In genomic region chr13:37826994-37827262, GRCm38 (mm10) we compare ENCODE assay signal across 8 mouse cellular contexts. TPM values are rescaled to one million over a fixed set of nuclear protein-coding genes. Genes with fewer than 3 reads are reported as not detected.
DNase-seq lines count a peak whose midpoint lies in the region; ATAC-seq and TF ChIP-seq lines count a peak whose summit lies in the region.

No protein-coding gene starts in this region.

- TF ChIP-seq POLR2A in cortical plate, adult 2 months (IDR thresholded peaks at IDR 0.05; ENCODE audit: extremely low read depth, insufficient read depth, low read length) = no peak

- TF ChIP-seq CTCF in cortical plate, adult 2 months (IDR thresholded peaks at IDR 0.05; ENCODE audit: extremely low read depth, insufficient read depth, low read length) = no peak

- H3K27ac ChIP-seq in kidney, embryonic 16.5 days (ENCODE audit: low read length) = peak overlapping the region; percentile 95
- H3K27ac ChIP-seq in cortical plate, adult 2 months (ENCODE audit: insufficient read depth, low read length) = peak overlapping the region; percentile 54
- peak overlapping the region; percentile 79 for H3K27ac ChIP-seq in neural tube, embryonic 11.5 days (ENCODE audit: low read depth, low read length)

- H3K27me3 ChIP-seq in kidney, embryonic 16.5 days (ENCODE audit: insufficient read depth, low read length) = no peaks in the 10 kb centered on the region
- H3K27me3 ChIP-seq in neural tube, embryonic 11.5 days (ENCODE audit: control insufficient read depth, insufficient read depth, low read length) = peaks cover 8% of the 10 kb centered on the region; the same call in 1 of the 2 replicates

- H3K4me2 ChIP-seq in kidney, embryonic 16.5 days (replicated peaks; ENCODE audit: low read depth, low read length) = peak overlapping the region; percentile 96
- H3K4me2 ChIP-seq in neural tube, embryonic 11.5 days (ENCODE audit: low read depth) = peak overlapping the region; percentile 92

- peak overlapping the region; percentile 69 for H3K4me3 ChIP-seq in kidney, embryonic 16.5 days (ENCODE audit: low read length)
- peak overlapping the region; percentile 91 for H3K4me3 ChIP-seq in cortical plate, adult 2 months (ENCODE audit: insufficient read depth, low read length)
- H3K4me3 ChIP-seq in neural tube, embryonic 11.5 days (ENCODE audit: low read depth, low read length) = peak overlapping the region; percentile 82

- no peak for ATAC-seq in kidney, embryonic 16.5 days (ENCODE audit: low FRiP score, low TSS enrichment)
- peak; percentile 35 for ATAC-seq in inflammation-experienced regulatory T-cells, adult 6 months
- no peak; the same call in 1 of the 2 replicates for ATAC-seq in neural tube, embryonic 11.5 days (ENCODE audit: insufficient read depth, low FRiP score, low TSS enrichment)

- peak overlapping the region; percentile 93 for H3K9ac ChIP-seq in kidney, embryonic 16.5 days (replicated peaks; ENCODE audit: low read length)
- H3K9ac ChIP-seq in neural tube, embryonic 11.5 days (ENCODE audit: low read length) = peak overlapping the region; percentile 74

- H3K36me3 ChIP-seq in kidney, embryonic 16.5 days (ENCODE audit: insufficient read depth, low read length) = no peaks in the 10 kb centered on the region
- no peaks in the 10 kb centered on the region for H3K36me3 ChIP-seq in neural tube, embryonic 11.5 days (ENCODE audit: control insufficient read depth, insufficient read depth, low read length)

- H3K4me1 ChIP-seq in kidney, embryonic 16.5 days (ENCODE audit: insufficient read depth, low read length) = peaks cover 42% of the 10 kb centered on the region
- H3K4me1 ChIP-seq in cortical plate, adult 2 months (ENCODE audit: control insufficient read depth, insufficient read depth, low read length) = no peaks in the 10 kb centered on the region
- peaks cover 9% of the 10 kb centered on the region for H3K4me1 ChIP-seq in neural tube, embryonic 11.5 days (ENCODE audit: control insufficient read depth, insufficient read depth, low read length)

- WGBS in kidney, embryonic 16.5 days = 0% methylated on average over 32 of the region's 36 CpGs
- under 1% methylated on average over 36 of the region's 36 CpGs for WGBS in neural tube, embryonic 11.5 days

- no peak for DNase-seq in kidney, postnatal 14 days
- peak; percentile 64 for DNase-seq in neural tube, embryonic 11.5 days (ENCODE audit: low spot score)
- DNase-seq in ovary, postnatal 14 days (ENCODE audit: low spot score) = no peak
- DNase-seq in cerebellum, adult 9-11 months = no peak
- DNase-seq in cerebellum, adult 18-20 months = no peak

- no peaks in the 10 kb centered on the region for H3K9me3 ChIP-seq in kidney, embryonic 16.5 days (ENCODE audit: low read length)
- no peaks in the 10 kb centered on the region for H3K9me3 ChIP-seq in neural tube, embryonic 11.5 days (ENCODE audit: control insufficient read depth, low read length)

RNA-seq across cellular contexts. Expression of gene Rreb1, which starts 48.7 kb away (rescaled TPM):
- 13.5 and 18.3 TPM in 2 replicates for polyA plus RNA-seq in kidney, embryonic 16.5 days (2015; fragmentation: Nextera tagmentation; extraction: Ambion mirVana)
- 32.0 and 32.9 TPM in 2 replicates for polyA plus RNA-seq in cortical plate, adult 2 months (2012; rRNA removed)
- polyA plus RNA-seq in inflammation-experienced regulatory T-cells, adult 6 months (2017; shearing (Covaris generic)) = 1 to 10 TPM in 2 of 3 experiments, under 1 TPM in 1; 0.91 to 6.8 (median 5.0) TPM
- 5.9 and 6.4 TPM in 2 replicates for polyA plus RNA-seq in neural tube, embryonic 11.5 days (2014; fragmentation: Nextera tagmentation; extraction: Ambion mirVana)
